In genomic region chr10:111594171-111594570, GRCm38 (mm10) we compare ENCODE assay signal across 13 mouse cellular contexts.
A peak's percentile ranks its signal among the peaks of the same experiment; 100 is the strongest.
DNase-seq lines count a peak whose midpoint lies in the region; ATAC-seq and TF ChIP-seq lines count a peak whose summit lies in the region.
"Had no signal": no experiment of that assay in that cellular context is flagged by ENCODE, and none has a peak within 500 bp of the region (broad histone marks: within the 10 kb centered on the region; RNA-seq: fewer than 3 reads in every experiment).

No protein-coding gene starts in this region.

- TF ChIP-seq CTCF in liver, postnatal 0 days (IDR thresholded peaks at IDR 0.05; ENCODE audit: low read depth): no peak
- no peak for TF ChIP-seq CTCF in liver, adult 2 months (IDR thresholded peaks at IDR 0.05; ENCODE audit: low read depth, low read length)

- ATAC-seq in liver, postnatal 0 days: no peak
- ATAC-seq in heart, embryonic 12.5 days (ENCODE audit: insufficient number of reproducible peaks, low FRiP score): no peak
- ATAC-seq in megakaryocyte progenitor cell, adult 5-6 weeks (replicated peaks; ENCODE audit: poor library complexity): no peak
- ATAC-seq: forebrain, postnatal 0 days had no signal

- H3K36me3 ChIP-seq in liver, postnatal 0 days (replicated peaks; ENCODE audit: insufficient read depth, low read length): no peaks in the 10 kb centered on the region
- no peaks in the 10 kb centered on the region; the same call in 1 of the 2 replicates for H3K36me3 ChIP-seq in ES-E14 (ENCODE audit: control insufficient read depth, insufficient read depth, low read length, poor library complexity, severe bottlenecking)
- H3K36me3 ChIP-seq in heart, embryonic 12.5 days: no peaks in the 10 kb centered on the region
- H3K36me3 ChIP-seq in liver, adult 2 months (ENCODE audit: control insufficient read depth, insufficient read depth, low read length): no peaks in the 10 kb centered on the region
- H3K36me3 ChIP-seq: hindbrain, embryonic 13.5 days; neural tube, embryonic 12.5 days had no signal

- H3K27me3 ChIP-seq in liver, postnatal 0 days (ENCODE audit: insufficient read depth, low read length): no peaks in the 10 kb centered on the region
- H3K27me3 ChIP-seq in heart, embryonic 12.5 days (replicated peaks): no peaks in the 10 kb centered on the region
- H3K27me3 ChIP-seq in liver, adult 2 months (ENCODE audit: control insufficient read depth, insufficient read depth, low read length): no peaks in the 10 kb centered on the region
- H3K27me3 ChIP-seq: hindbrain, embryonic 13.5 days; neural tube, embryonic 12.5 days had no signal

- no peak overlapping the region for H3K4me2 ChIP-seq in liver, postnatal 0 days (ENCODE audit: low read depth, low read length)
- peak overlapping the region; percentile 61 for H3K4me2 ChIP-seq in heart, embryonic 12.5 days
- H3K4me2 ChIP-seq: hindbrain, embryonic 13.5 days; neural tube, embryonic 12.5 days had no signal

- DNase-seq in liver: peak; percentile 27
- no peak for DNase-seq in liver, postnatal 0 days
- no peak for DNase-seq in ES-E14 (ENCODE audit: low read depth, low spot score)
- DNase-seq in liver, adult 2 months (ENCODE audit: extremely low read depth, low read depth, low spot score): no peak
- no peak for DNase-seq in urinary bladder, postnatal 10 days (ENCODE audit: low spot score)
- DNase-seq: forebrain, postnatal 0 days; gastrocnemius, postnatal 14 days; midbrain, embryonic 14.5 days; retina, postnatal 1 day had no signal

- WGBS in liver, postnatal 0 days (ENCODE audit: insufficient replicate concordance): 76% methylated on average over 11 of the region's 11 CpGs
- WGBS in heart, embryonic 12.5 days: 34% methylated on average over 11 of the region's 11 CpGs
- 87% methylated on average over 11 of the region's 11 CpGs for WGBS in liver, adult 2 months

- H3K9me3 ChIP-seq in liver, postnatal 0 days (ENCODE audit: low read length): no peaks in the 10 kb centered on the region
- H3K9me3 ChIP-seq in ES-E14 (ENCODE audit: control insufficient read depth, insufficient read depth, low read depth, low read length): no peaks in the 10 kb centered on the region
- no peaks in the 10 kb centered on the region for H3K9me3 ChIP-seq in heart, embryonic 12.5 days (replicated peaks)
- H3K9me3 ChIP-seq: hindbrain, embryonic 13.5 days; neural tube, embryonic 12.5 days had no signal

- peaks cover 24% of the 10 kb centered on the region for H3K4me1 ChIP-seq in liver, postnatal 0 days (ENCODE audit: insufficient read depth)
- peaks cover 0 to 15% of the 10 kb centered on the region in 2 experiments; a peak in 2 of 4 replicates for H3K4me1 ChIP-seq in ES-E14 (ENCODE audit: control insufficient read depth in 2 of 2, insufficient read depth in 2 of 2, low read length in 2 of 2, poor library complexity in 1 of 2)
- H3K4me1 ChIP-seq in heart, embryonic 12.5 days (replicated peaks): peaks cover 36% of the 10 kb centered on the region
- H3K4me1 ChIP-seq in liver, adult 2 months (ENCODE audit: control insufficient read depth, insufficient read depth, low read length): peaks cover 23% of the 10 kb centered on the region
- H3K4me1 ChIP-seq: neural tube, embryonic 12.5 days had no signal

- no peak for TF ChIP-seq POLR2A in liver, adult 2 months (IDR thresholded peaks at IDR 0.05; ENCODE audit: extremely low read depth, insufficient read depth, low read length)

- H3K79me2 ChIP-seq in liver, adult 2 months (ENCODE audit: control insufficient read depth, insufficient read depth, low read length): no peaks in the 10 kb centered on the region; the same call in 1 of the 2 replicates

- H3K27ac ChIP-seq in liver, postnatal 0 days (ENCODE audit: low read depth): no peak overlapping the region
- H3K27ac ChIP-seq in ES-E14 (ENCODE audit: insufficient read depth, low read depth, low read length, poor library complexity, severe bottlenecking): no peak overlapping the region
- peak overlapping the region; percentile 46 for H3K27ac ChIP-seq in heart, embryonic 12.5 days (ENCODE audit: poor library complexity, severe bottlenecking)
- peak overlapping the region; percentile 88; the same call in 1 of the 2 replicates for H3K27ac ChIP-seq in liver, adult 2 months (replicated peaks; ENCODE audit: insufficient read depth, low read depth, low read length)
- H3K27ac ChIP-seq: hindbrain, embryonic 13.5 days; neural tube, embryonic 12.5 days had no signal

- no peak for TF ChIP-seq EP300 in liver, postnatal 0 days (IDR thresholded peaks at IDR 0.05; ENCODE audit: low read depth)

- in situ Hi-C loops in ES-E14 (cut with MboI; ENCODE audit: low sequenced_read_pairs in 2 of 2, unreplicated experiment in 2 of 2): no loop called here

- H3K4me3 ChIP-seq in liver, postnatal 0 days (ENCODE audit: low read depth, low read length): no peak overlapping the region
- H3K4me3 ChIP-seq in ES-E14 (ENCODE audit: insufficient read depth in 1 of 2, low read depth in 1 of 2, low read length in 2 of 2, poor library complexity in 1 of 2, severe bottlenecking in 1 of 2): peak overlapping the region; percentile 65 to 67
- peak overlapping the region; percentile 31 for H3K4me3 ChIP-seq in heart, embryonic 12.5 days
- no peak overlapping the region for H3K4me3 ChIP-seq in liver, adult 2 months (ENCODE audit: insufficient read depth, low read depth, low read length)
- H3K4me3 ChIP-seq: hindbrain, embryonic 13.5 days; neural tube, embryonic 12.5 days had no signal

- H3K9ac ChIP-seq in liver, postnatal 0 days (replicated peaks): no peak overlapping the region
- no peak overlapping the region; the same call in 1 of the 2 replicates for H3K9ac ChIP-seq in ES-E14 (ENCODE audit: insufficient read depth, low read depth, low read length, poor library complexity, severe bottlenecking)
- H3K9ac ChIP-seq in heart, embryonic 12.5 days: no peak overlapping the region
- peak overlapping the region; percentile 54 for H3K9ac ChIP-seq in liver, adult 2 months (ENCODE audit: low read depth, low read length)
- H3K9ac ChIP-seq: forebrain, postnatal 0 days; hindbrain, embryonic 13.5 days; neural tube, embryonic 12.5 days had no signal

TF ChIP-seq in ES-E14, 5 proteins besides CTCF, POLR2A, EP300 and RAD21:
- TF ChIP-seq MAFK (IDR thresholded peaks at IDR 0.05; ENCODE audit: insufficient read depth, low read depth, low read length) (no peak), HCFC1 (IDR thresholded peaks at IDR 0.05; ENCODE audit: borderline replicate concordance, insufficient read depth, low read length) (no peak), CHD2 (IDR thresholded peaks at IDR 0.05; ENCODE audit: low read depth, low read length) (no peak), ZNF384 (IDR thresholded peaks at IDR 0.05; ENCODE audit: low read depth, low read length) (no peak)

Comparison
In these comparisons a context has a peak if more than half of its experiments do, and no peak if none do; other contexts are left out.
1. H3K27ac ChIP-seq: peak in heart, embryonic 12.5 days (single experiment) and liver, adult 2 months (single experiment); none in liver, postnatal 0 days (single experiment) and ES-E14 (single experiment).
2. H3K4me3 ChIP-seq: peak in ES-E14 (2 of 2) and heart, embryonic 12.5 days (single experiment); none in liver, postnatal 0 days (single experiment) and liver, adult 2 months (single experiment).